Mouse (Mus musculus) C2C12 (cell line): Measurements from ENCODE around the gene Gm47996.

Source experiments
- CEBPB ChIP-seq: IDR thresholded peaks from one replicate; pipeline ENCODE4 v1.6.1; 2011; ENCODE audit warnings: low read depth, mild to moderate bottlenecking, control low read depth, moderate library complexity
- CTCF ChIP-seq: IDR thresholded peaks from one replicate; pipeline ENCODE4 v1.5.1; 2011; ENCODE audit not compliant: control insufficient read depth, insufficient read depth, insufficient read length
- FOSL1 ChIP-seq: IDR thresholded peaks from one replicate; pipeline ENCODE4 v1.8.0; 2011; ENCODE audit warnings: mild to moderate bottlenecking, low read length; ENCODE audit not compliant: poor library complexity, insufficient read depth, severe bottlenecking
- MAX ChIP-seq: IDR thresholded peaks from one replicate; pipeline ENCODE4 v1.6.1; 2011; ENCODE audit warnings: mild to moderate bottlenecking, control low read depth
- MYOD1 ChIP-seq: IDR thresholded peaks from one replicate; pipeline ENCODE4 v1.6.1; 2011; ENCODE audit warnings: low read depth; ENCODE audit not compliant: control insufficient read depth, insufficient read length
- MYOG ChIP-seq: IDR thresholded peaks from one replicate; pipeline ENCODE4 v1.6.1; 2011; ENCODE audit not compliant: control insufficient read depth, insufficient read length; ENCODE audit errors: extremely low read depth
- USF1 ChIP-seq: IDR thresholded peaks from one replicate; pipeline ENCODE4 v1.6.1; 2011; ENCODE audit warnings: low read depth, mild to moderate bottlenecking, control low read depth, moderate library complexity

DNA sequence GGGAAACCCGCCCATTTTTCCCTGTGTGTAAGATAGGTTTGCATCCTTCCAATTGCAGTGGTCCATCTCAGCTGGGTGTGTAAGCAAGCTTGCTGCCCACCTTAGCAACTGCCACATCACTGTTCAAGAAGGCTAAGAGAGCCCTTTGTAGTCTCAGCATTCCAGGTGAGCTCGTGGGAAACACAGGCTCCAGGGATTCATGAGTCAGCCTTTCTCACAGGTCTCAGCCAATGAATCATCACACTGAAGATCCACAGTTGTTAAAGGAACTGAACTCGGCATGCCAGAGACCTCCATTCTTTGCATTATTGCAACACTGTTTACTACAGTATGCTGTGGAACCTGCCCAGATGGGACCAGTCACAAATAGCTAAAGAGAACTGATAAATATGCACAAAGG is 41.3 kb upstream of the Gm47996 start:
- no peak for TF ChIP-seq MYOD1
- no peak for TF ChIP-seq CTCF
- TF ChIP-seq FOSL1, result no peak
- no peak for TF ChIP-seq MAX
- TF ChIP-seq USF1, result no peak
- no peak for TF ChIP-seq MYOG
- peak; percentile 63 for TF ChIP-seq CEBPB
